Mouse (Mus musculus) activated CD4-positive, CD25-positive, alpha-beta regulatory T cell, adult 9 weeks (primary cell): Measurements from ENCODE around the gene Ulk3. TPM values are rescaled to one million over a fixed set of nuclear protein-coding genes. Genes with fewer than 3 reads are reported as not detected.

Experiments used
- polyA plus RNA-seq: library from polyadenylated mRNA; unstranded; fragments of 100-300 nt; shearing (Covaris generic); gene quantifications from one replicate; pipeline ENCODE4 v1.2.1, GENCODE M21; 2017

Gene Ulk3
- polyA plus RNA-seq: 87.6 TPM

DNA sequence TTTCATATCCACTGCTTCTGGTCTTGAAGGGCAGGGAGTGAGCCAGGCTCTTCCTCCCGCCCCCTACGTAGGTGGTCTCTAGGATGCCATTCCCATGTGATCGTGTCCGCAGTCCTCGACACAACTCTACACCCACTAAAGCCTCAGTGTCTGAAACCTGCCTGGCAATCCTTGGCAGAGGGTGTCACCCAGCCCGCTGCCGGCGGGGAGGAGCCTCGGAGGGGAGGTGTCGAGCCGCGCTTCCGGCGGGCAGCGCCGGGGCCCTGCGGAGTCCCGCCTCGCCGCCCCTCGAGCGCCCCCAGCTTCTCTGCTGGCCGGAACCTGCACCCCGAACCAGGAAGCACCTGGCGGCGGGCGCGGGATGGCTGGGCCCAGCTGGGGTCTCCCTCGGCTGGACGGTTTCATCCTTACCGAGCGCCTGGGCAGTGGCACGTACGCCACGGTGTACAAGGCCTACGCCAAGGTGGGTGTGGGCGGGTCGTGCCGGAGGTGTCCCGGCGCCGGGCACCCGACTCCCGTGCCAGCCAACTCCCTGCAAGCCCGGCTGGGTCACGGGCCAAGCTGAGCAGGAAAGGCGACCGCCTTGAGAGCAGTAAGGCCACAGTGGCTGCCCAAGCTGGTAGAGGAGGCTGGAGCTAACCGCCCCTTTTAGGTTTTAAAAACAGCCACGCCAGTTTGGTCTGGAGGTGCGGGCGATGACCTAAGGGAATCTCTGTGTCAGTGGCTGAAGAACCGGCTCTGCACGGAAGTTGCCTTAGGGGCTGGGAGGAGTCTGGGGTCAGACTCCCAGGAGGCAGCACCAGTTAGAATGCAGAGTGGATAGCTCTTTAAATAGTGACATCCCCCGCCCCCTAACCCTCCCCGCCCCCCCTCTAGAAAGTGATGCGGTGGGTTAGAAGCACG lies at the start of gene Ulk3:
Ulk3 (plus strand) TSS at position 229 of the 903 bp plus-strand sequence.

GRCm38 (mm10) chr9:57552139-57552887 lies 36.9 kb upstream of the Ulk3 start, which contains the start of gene Mpi:
Gene Mpi (minus strand): TSS chr9:57552763.

GRCm38 (mm10) chr9:57560861-57561710 lies 28.2 kb upstream of the Ulk3 start, which contains the start of gene Scamp2:
Gene Scamp2 (plus strand): TSS chr9:57560943.

DNA sequence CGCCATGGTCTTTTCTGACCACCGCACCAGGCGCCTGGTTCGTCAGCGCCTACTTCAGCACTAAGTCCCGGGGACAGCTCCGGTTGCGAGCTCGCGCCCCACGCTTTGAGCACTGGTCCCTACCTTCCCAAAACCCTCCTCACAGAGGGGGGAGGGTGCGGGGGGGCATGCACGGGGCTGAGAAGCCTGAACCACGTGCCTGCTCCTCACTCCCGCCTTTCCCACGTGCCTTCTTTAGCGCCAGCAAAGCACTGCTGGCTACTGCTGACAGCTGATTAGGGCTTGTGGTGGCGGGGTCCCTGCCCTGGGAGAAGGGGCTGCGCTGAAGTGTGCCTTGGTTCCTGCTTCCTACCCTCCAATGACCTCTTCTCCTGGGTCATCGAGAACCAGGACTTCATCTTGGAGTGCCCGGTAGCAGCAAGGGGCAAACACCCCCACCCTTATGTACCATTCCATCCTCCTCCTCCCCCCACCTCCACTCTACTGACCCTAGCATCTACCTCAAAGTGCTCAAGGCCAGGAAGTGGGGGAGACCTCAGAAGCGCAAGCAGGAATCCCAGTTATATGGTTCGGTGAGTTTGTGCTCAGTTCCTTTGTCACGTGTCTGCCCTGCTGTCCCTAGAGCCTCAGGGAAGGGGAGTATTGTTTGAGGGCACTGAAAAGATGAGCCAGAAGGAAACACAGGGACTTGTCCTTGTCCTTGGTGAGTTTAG lies 17.0 kb downstream of the Ulk3 start, which contains the start of gene Cplx3:
Cplx3 (minus strand) TSS at position 143 of the 713 bp plus-strand sequence.

GRCm38 (mm10) chr9:57620674-57621073 lies 31.4 kb downstream of the Ulk3 start, which contains the start of gene Lman1l:
Gene Lman1l (minus strand): TSS chr9:57620774.

Other genes with a start within 250 kb of the Ulk3 start
- gene Ppcdc, start 149.3 kb upstream of the Ulk3 start, polyA plus RNA-seq: 143 TPM
- gene Scamp5, start 121.4 kb upstream of the Ulk3 start, polyA plus RNA-seq: 0.23 TPM
- gene Rpp25, start 85.4 kb upstream of the Ulk3 start, polyA plus RNA-seq: 0.20 TPM
- 232 TPM for gene Cox5a, start 68.2 kb upstream of the Ulk3 start, polyA plus RNA-seq
- gene Fam219b, start 51.9 kb upstream of the Ulk3 start, polyA plus RNA-seq: 11.1 TPM
- gene Mpi, start 36.7 kb upstream of the Ulk3 start, polyA plus RNA-seq: 20.1 TPM
- 112 TPM for gene Scamp2, start 28.5 kb upstream of the Ulk3 start, polyA plus RNA-seq
- not detected for gene Cplx3, start 16.8 kb downstream of the Ulk3 start, polyA plus RNA-seq
- 0.27 TPM for gene Lman1l, start 31.3 kb downstream of the Ulk3 start, polyA plus RNA-seq
- 230 TPM for gene Csk, start 64.2 kb downstream of the Ulk3 start, polyA plus RNA-seq
- not detected for gene Cyp1a2, start 94.3 kb downstream of the Ulk3 start, polyA plus RNA-seq
- gene Cyp1a1, start 98.5 kb downstream of the Ulk3 start, polyA plus RNA-seq: 0.24 TPM
- 51.7 TPM for gene Edc3, start 119.1 kb downstream of the Ulk3 start, polyA plus RNA-seq
- 150 TPM for gene Clk3, start 176.4 kb downstream of the Ulk3 start, polyA plus RNA-seq
- gene Arid3b, start 247.3 kb downstream of the Ulk3 start, polyA plus RNA-seq: 56.0 TPM